Mouse (Mus musculus): ENCODE measurements around the gene Ralgps2. TPM values are rescaled to one million over a fixed set of nuclear protein-coding genes. Genes with fewer than 3 reads are reported as not detected.

Ralgps2 gene
- polyA plus RNA-seq, 1 experiment from 2014 or later, result 59.3 TPM

Other genes starting within 250 kb of the Ralgps2 start
- gene Fam20b, start 220.5 kb downstream of the Ralgps2 start, polyA plus RNA-seq (2015; fragmentation: Nextera tagmentation; extraction: Ambion mirVana), result 29.8 and 36.6 TPM in 2 replicates
- 0.99 and 2.1 TPM in 2 replicates for gene Angptl1, start 101.1 kb downstream of the Ralgps2 start, polyA plus RNA-seq (2015; fragmentation: Nextera tagmentation; extraction: Ambion mirVana)
- gene Tex35, start 169.1 kb upstream of the Ralgps2 start, polyA plus RNA-seq (2015; fragmentation: Nextera tagmentation; extraction: Ambion mirVana), result 0.20 TPM in 1 of 2 replicates, not detected in the other

Data from kidney, embryonic 16.5 days (tissue).